Mouse (Mus musculus) E14TG2a.4 (cell line): ENCODE measurements around the gene Kpna7.

Experiments
- CTCF ChIP-seq: conservative IDR thresholded peaks from 2 replicates; pipeline ENCODE4 v1.5.1; 2014; ENCODE audit warnings: low read length
- NANOG ChIP-seq: IDR thresholded peaks from 2 replicates; pipeline ENCODE4 v1.6.1; 2014; ENCODE audit warnings: borderline replicate concordance, low read length, mixed read lengths
- POU5F1 ChIP-seq: IDR thresholded peaks from 2 replicates; pipeline ENCODE4 v1.6.1; 2014; ENCODE audit warnings: low read length, borderline replicate concordance

- TF ChIP-seq CTCF (no peak), NANOG (0 out of 2 replicates have a peak, but pooled peaks have one; percentile 2), POU5F1 (no peak)
Observed at GRCm38 (mm10) chr5:145059524-145059923, 24.3 kb downstream of the Kpna7 start.
